Mouse (Mus musculus) spleen, adult 2 months (tissue): ENCODE results near the gene Cdc14b. TPM values are rescaled to one million over a fixed set of nuclear protein-coding genes. Genes with fewer than 3 reads are reported as not detected.
A peak's percentile ranks its signal among the peaks of the same experiment; 100 is the strongest.

Source experiments
- DNase-seq, 2 experiments: peaks; one replicate each; pipeline versions ENCODE4 v3.0.0 to v3.0.0-alpha.2; 2012 to 2021; ENCODE audit warnings: low spot score in 2 of 2, low read depth in 1 of 2
- H3K27ac ChIP-seq: fragments of 200-500 bp; 2 replicates; pipeline ENCODE4 v1.5.1; 2012; ENCODE audit warnings: low read length, inconsistent platforms; ENCODE audit not compliant: insufficient read depth
- H3K27me3 ChIP-seq: fragments of 200-500 bp; 2 replicates; pipeline ENCODE4 v1.6.1; 2012; ENCODE audit warnings: mild to moderate bottlenecking, moderate library complexity, low read length, inconsistent platforms; ENCODE audit not compliant: control insufficient read depth, insufficient read depth
- H3K36me3 ChIP-seq: fragments of 200-500 bp; 2 replicates; pipeline ENCODE4 v1.6.1; 2012; ENCODE audit warnings: mild to moderate bottlenecking, low read length, inconsistent platforms; ENCODE audit not compliant: control insufficient read depth, insufficient read depth
- H3K4me1 ChIP-seq: fragments of 200-500 bp; 2 replicates; pipeline ENCODE4 v1.6.1; 2011; ENCODE audit warnings: inconsistent platforms; ENCODE audit not compliant: control insufficient read depth, insufficient read depth, insufficient read length
- H3K4me3 ChIP-seq: fragments of 200-500 bp; 2 replicates; pipeline ENCODE4 v1.5.1; 2011; ENCODE audit warnings: mild to moderate bottlenecking, inconsistent platforms; ENCODE audit not compliant: insufficient read depth, insufficient read length; ENCODE audit errors: extremely low read depth
- CTCF ChIP-seq: fragments of 200-500 bp; IDR thresholded peaks from 2 replicates; pipeline ENCODE4 v1.5.1; 2011; ENCODE audit warnings: mild to moderate bottlenecking, inconsistent platforms; ENCODE audit not compliant: insufficient read depth, insufficient read length, insufficient replicate concordance; ENCODE audit errors: extremely low read depth
- POLR2A ChIP-seq: fragments of 200-500 bp; IDR thresholded peaks from 2 replicates; pipeline ENCODE4 v1.6.1; 2011; ENCODE audit warnings: low read depth, low read length, inconsistent platforms
- WGBS: fragments of 180-500 bp; shearing (Covaris S2); methylation state at CpG from one replicate; pipeline ENCODE4 v1.1.7; 2018; 5-methylcytosine and 5-hydroxymethylcytosine counted together
- polyA plus RNA-seq: library from polyadenylated mRNA; depleted of rRNA; stranded (reverse); fragments of >200 nt; gene quantifications from 2 replicates; pipeline ENCODE4 v1.2.3, GENCODE M21; 2012; rRNA removed

Gene Cdc14b
- polyA plus RNA-seq: 1.5 and 1.8 TPM in 2 replicates

- DNase-seq: peak; percentile 35 to 60
- Histone ChIP-seq H3K4me1 (peaks cover 9% of the 10 kb centered on the region), H3K27me3 (peaks cover 18% of the 10 kb centered on the region), H3K4me3 (peak within 1 kb of the TSS; percentile 61), H3K36me3 (no peaks in the 10 kb centered on the region), H3K27ac (no peak within 1 kb of the TSS)
- 4% methylated on average over 57 of the region's 57 CpGs for WGBS
- TF ChIP-seq POLR2A (no peak), CTCF (no peak)
Measured at GRCm38 (mm10) chr13:64274879-64275753, at the start of gene Cdc14b. Gene Cdc14b, minus strand, starts transcription at chr13:64275290.

- H3K4me1 ChIP-seq: no peaks in the 10 kb centered on the region
- no peak overlapping the region for H3K27ac ChIP-seq
- DNase-seq: no peak
- no peaks in the 10 kb centered on the region for H3K36me3 ChIP-seq
- no peak overlapping the region for H3K4me3 ChIP-seq
- H3K27me3 ChIP-seq: no peaks in the 10 kb centered on the region
- 92% methylated on average over 8 of the region's 8 CpGs for WGBS
- TF ChIP-seq POLR2A (no peak), CTCF (no peak)
Measured at GRCm38 (mm10) chr13:64322561-64323281, 47.6 kb upstream of the Cdc14b start.

DNA sequence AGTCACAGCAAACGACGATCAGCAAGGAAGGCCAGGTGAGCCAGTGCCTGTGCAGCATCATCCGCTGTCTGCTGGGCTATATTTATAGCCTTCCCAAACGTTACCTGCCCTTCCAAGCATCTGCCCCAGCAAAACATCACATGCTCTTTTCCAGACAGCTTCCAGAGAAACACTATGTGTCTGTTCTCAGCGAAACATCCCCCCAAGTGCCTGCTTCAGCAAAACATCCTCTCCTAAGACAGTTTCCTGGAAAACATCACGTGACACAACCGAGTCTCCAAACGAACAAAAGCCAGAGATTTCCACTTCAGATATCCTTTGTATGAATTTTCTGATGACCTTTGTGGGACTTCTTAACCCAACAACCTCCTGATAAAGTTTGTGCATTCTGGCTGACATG lies 45.2 kb upstream of the Cdc14b start:
- 64% methylated on average over 8 of the region's 8 CpGs for WGBS
- no peak for DNase-seq
- H3K4me1 ChIP-seq: no peaks in the 10 kb centered on the region
- TF ChIP-seq POLR2A: no peak
- TF ChIP-seq CTCF: no peak
- H3K27me3 ChIP-seq: no peaks in the 10 kb centered on the region
- H3K4me3 ChIP-seq: no peak overlapping the region
- H3K27ac ChIP-seq: no peak overlapping the region
- H3K36me3 ChIP-seq: no peaks in the 10 kb centered on the region

- H3K4me1 ChIP-seq: no peaks in the 10 kb centered on the region
- TF ChIP-seq POLR2A: no peak
- no peak for TF ChIP-seq CTCF
- no peak overlapping the region for H3K4me3 ChIP-seq
- DNase-seq: no peak
- H3K27me3 ChIP-seq: no peaks in the 10 kb centered on the region
- no peak overlapping the region for H3K27ac ChIP-seq
- no peaks in the 10 kb centered on the region for H3K36me3 ChIP-seq
Measured at GRCm38 (mm10) chr13:64319782-64320181, 44.7 kb upstream of the Cdc14b start.

- H3K4me3 ChIP-seq: no peak overlapping the region
- TF ChIP-seq CTCF (no peak), POLR2A (no peak)
- no peaks in the 10 kb centered on the region for H3K27me3 ChIP-seq
- no peaks in the 10 kb centered on the region for H3K36me3 ChIP-seq
- 89% methylated on average over 2 of the region's 2 CpGs for WGBS
- no peak for DNase-seq
- no peak overlapping the region for H3K27ac ChIP-seq
- no peaks in the 10 kb centered on the region for H3K4me1 ChIP-seq
Measured at GRCm38 (mm10) chr13:64318355-64318754, 43.3 kb upstream of the Cdc14b start.

DNA sequence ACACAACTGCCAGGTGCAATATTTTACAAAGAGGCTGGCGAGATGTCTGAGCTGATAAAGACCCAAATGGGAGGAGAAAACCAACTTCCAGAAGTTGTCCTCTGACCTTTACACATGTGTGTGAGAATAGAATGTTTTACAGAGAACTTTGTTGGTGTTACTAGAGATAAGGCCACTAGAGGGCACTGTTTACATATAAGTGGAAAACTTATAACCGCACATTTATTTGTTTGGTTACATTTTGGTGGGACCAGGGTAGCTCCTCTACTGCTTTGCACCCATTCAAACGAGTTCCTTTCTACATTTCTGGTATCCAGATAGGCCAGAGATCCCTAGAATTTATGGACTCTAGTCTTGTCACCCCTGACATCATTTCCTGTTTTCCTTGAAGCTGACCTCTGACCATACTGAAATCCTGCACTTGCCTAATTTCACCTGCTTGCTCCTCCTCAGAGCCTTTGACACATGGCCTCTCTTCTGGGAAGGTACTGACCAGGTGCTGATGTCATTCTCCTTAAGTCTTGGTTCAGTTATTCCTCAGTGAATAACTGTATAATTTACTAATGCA lies 40.5 kb upstream of the Cdc14b start:
- TF ChIP-seq CTCF (no peak), POLR2A (no peak)
- peak in 1 of 2 experiments; percentile 31 for DNase-seq
- Histone ChIP-seq H3K27ac (no peak overlapping the region), H3K27me3 (no peaks in the 10 kb centered on the region), H3K4me3 (no peak overlapping the region), H3K4me1 (no peaks in the 10 kb centered on the region; the same call in 1 of the 2 replicates), H3K36me3 (no peaks in the 10 kb centered on the region)
- WGBS: 3% methylated on average over 3 of the region's 3 CpGs
